In genomic region chr9:59087112-59087511, GRCm38 (mm10) we compare ENCODE assay signal across 24 mouse cellular contexts. TPM values are rescaled to one million over a fixed set of nuclear protein-coding genes. Genes with fewer than 3 reads are reported as not detected.
DNase-seq lines count a peak whose midpoint lies in the region; ATAC-seq lines count a peak whose summit lies in the region.
"Had no signal": no experiment of that assay in that cellular context is flagged by ENCODE, and none has a peak within 500 bp of the region (broad histone marks: within the 10 kb centered on the region; RNA-seq: fewer than 3 reads in every experiment).

No protein-coding gene starts in this region.

- no peak overlapping the region for H3K9ac ChIP-seq in limb, embryonic 11.5 days (ENCODE audit: low read length)
- no peak overlapping the region for H3K9ac ChIP-seq in limb, embryonic 15.5 days
- H3K9ac ChIP-seq: embryonic facial prominence, embryonic 12.5 days; forebrain, embryonic 15.5 days; hindbrain, embryonic 13.5 days; intestine, embryonic 15.5 days; midbrain, embryonic 13.5 days; neural tube, embryonic 13.5 days had no signal

- H3K9me3 ChIP-seq in limb, embryonic 11.5 days (ENCODE audit: control insufficient read depth, low read length) = no peaks in the 10 kb centered on the region
- no peaks in the 10 kb centered on the region for H3K9me3 ChIP-seq in limb, embryonic 10.5 days (replicated peaks)
- no peaks in the 10 kb centered on the region for H3K9me3 ChIP-seq in limb, embryonic 15.5 days
- H3K9me3 ChIP-seq: embryonic facial prominence, embryonic 12.5 days; forebrain, embryonic 15.5 days; hindbrain, embryonic 13.5 days; intestine, embryonic 15.5 days; midbrain, embryonic 13.5 days; neural tube, embryonic 13.5 days had no signal

- ATAC-seq in limb, embryonic 11.5 days (ENCODE audit: insufficient number of reproducible peaks, low FRiP score, low TSS enrichment, low read depth) = no peak
- no peak for ATAC-seq in limb, embryonic 15.5 days (ENCODE audit: insufficient number of reproducible peaks, low FRiP score, low TSS enrichment, low read depth)
- no peak for ATAC-seq in inflammation-experienced regulatory T-cells, adult 6 months
- ATAC-seq: activated CD4-positive, CD25-positive, alpha-beta regulatory T cell, adult 4 months; CD4-positive, CD25-positive, alpha-beta regulatory T cell, adult 4 months; forebrain, embryonic 15.5 days; intestine, embryonic 15.5 days; midbrain, embryonic 13.5 days had no signal

- peak; percentile 25 for DNase-seq in adrenal gland, adult 2 months
- no peak for DNase-seq in adrenal gland, postnatal 25 days
- peak; percentile 84 for DNase-seq in heart, adult 11 months
- no peak for DNase-seq in heart, postnatal 36 days
- DNase-seq in limb, embryonic 11.5 days (ENCODE audit: low spot score) = peak; percentile 29
- no peak for DNase-seq in limb, embryonic 10.5 days (ENCODE audit: low spot score)
- DNase-seq: cerebellum, adult 8-10 months; heart, postnatal 10 days; kidney, postnatal 25 days; left cerebral cortex, postnatal 4 days; lung, adult 18-20 months; lung, postnatal 14 days; thymus, adult 2 months had no signal

- no peak overlapping the region for H3K4me3 ChIP-seq in limb, embryonic 11.5 days (ENCODE audit: low read depth, low read length)
- no peak overlapping the region for H3K4me3 ChIP-seq in limb, embryonic 10.5 days
- no peak overlapping the region for H3K4me3 ChIP-seq in limb, embryonic 15.5 days
- H3K4me3 ChIP-seq: embryonic facial prominence, embryonic 12.5 days; forebrain, embryonic 15.5 days; hindbrain, embryonic 13.5 days; intestine, embryonic 15.5 days; left cerebral cortex, adult 2 months; midbrain, embryonic 13.5 days; neural tube, embryonic 13.5 days had no signal

- H3K36me3 ChIP-seq in limb, embryonic 11.5 days (ENCODE audit: control insufficient read depth, insufficient read depth, low read length) = no peaks in the 10 kb centered on the region
- no peaks in the 10 kb centered on the region for H3K36me3 ChIP-seq in limb, embryonic 10.5 days
- no peaks in the 10 kb centered on the region for H3K36me3 ChIP-seq in limb, embryonic 15.5 days
- H3K36me3 ChIP-seq: embryonic facial prominence, embryonic 12.5 days; forebrain, embryonic 15.5 days; hindbrain, embryonic 13.5 days; intestine, embryonic 15.5 days; midbrain, embryonic 13.5 days; neural tube, embryonic 13.5 days had no signal

- H3K4me2 ChIP-seq in limb, embryonic 11.5 days (ENCODE audit: low read depth, severe bottlenecking) = no peak overlapping the region
- H3K4me2 ChIP-seq in limb, embryonic 15.5 days = peak overlapping the region; percentile 10; the same call in 1 of the 2 replicates
- H3K4me2 ChIP-seq: embryonic facial prominence, embryonic 12.5 days; forebrain, embryonic 15.5 days; hindbrain, embryonic 13.5 days; intestine, embryonic 15.5 days; midbrain, embryonic 13.5 days; neural tube, embryonic 13.5 days had no signal

- H3K27ac ChIP-seq in limb, embryonic 11.5 days (replicated peaks; ENCODE audit: low read depth, low read length) = peak overlapping the region; percentile 26; the same call in 1 of the 2 replicates
- H3K27ac ChIP-seq in limb, embryonic 10.5 days = no peak overlapping the region
- 0 out of 2 replicates have a peak overlapping the region, but pooled peaks have one; percentile 5 for H3K27ac ChIP-seq in limb, embryonic 15.5 days
- H3K27ac ChIP-seq: embryonic facial prominence, embryonic 12.5 days; forebrain, embryonic 15.5 days; hindbrain, embryonic 13.5 days; intestine, embryonic 15.5 days; left cerebral cortex, adult 2 months; midbrain, embryonic 13.5 days; neural tube, embryonic 13.5 days had no signal

- peaks cover 5% of the 10 kb centered on the region; the same call in 1 of the 2 replicates for H3K4me1 ChIP-seq in limb, embryonic 11.5 days (ENCODE audit: control insufficient read depth, insufficient read depth, low read length)
- peaks cover 17% of the 10 kb centered on the region for H3K4me1 ChIP-seq in limb, embryonic 10.5 days
- peaks cover 13% of the 10 kb centered on the region; the same call in 1 of the 2 replicates for H3K4me1 ChIP-seq in limb, embryonic 15.5 days
- H3K4me1 ChIP-seq: forebrain, embryonic 15.5 days; hindbrain, embryonic 13.5 days; midbrain, embryonic 13.5 days had no signal

- no peaks in the 10 kb centered on the region for H3K27me3 ChIP-seq in limb, embryonic 11.5 days (ENCODE audit: control insufficient read depth, insufficient read depth, low read length)
- H3K27me3 ChIP-seq in limb, embryonic 10.5 days (ENCODE audit: low read depth, poor library complexity, severe bottlenecking) = no peaks in the 10 kb centered on the region
- no peaks in the 10 kb centered on the region for H3K27me3 ChIP-seq in limb, embryonic 15.5 days
- H3K27me3 ChIP-seq: embryonic facial prominence, embryonic 12.5 days; forebrain, embryonic 15.5 days; hindbrain, embryonic 13.5 days; intestine, embryonic 15.5 days; midbrain, embryonic 13.5 days; neural tube, embryonic 13.5 days had no signal

- intact Hi-C loops in heart, postnatal 36 days (cut with DNase I) = no loop called here

- 32% methylated on average over 9 of the region's 9 CpGs for WGBS in limb, embryonic 11.5 days
- WGBS in limb, embryonic 10.5 days = 53% methylated on average over 9 of the region's 9 CpGs
- WGBS in limb, embryonic 15.5 days = 28% methylated on average over 9 of the region's 9 CpGs

RNA-seq across cellular contexts. Expression of gene Neo1, which starts 50.9 kb away (rescaled TPM):
- total RNA-seq in adrenal gland, adult 2 months (2021) = 10 to 100 TPM; 46.6 to 65.6 TPM
- 24.3 and 26.1 TPM in 2 replicates for polyA plus RNA-seq in adrenal gland, adult 2 months (2012; rRNA removed)
- 56.7 and 63.5 TPM in 2 replicates for total RNA-seq in adrenal gland, postnatal 25 days (2021)
- total RNA-seq in heart, postnatal 36 days (2021) = 10 to 100 TPM; 45.1 to 54.8 TPM
- polyA plus RNA-seq in limb, embryonic 11.5 days (2014; fragmentation: Nextera tagmentation; extraction: Ambion mirVana) = 43.2 and 44.7 TPM in 2 replicates
- polyA plus RNA-seq in limb, embryonic 10.5 days (2016; fragmentation: Nextera tagmentation; extraction: Ambion mirVana) = 27.3 and 37.2 TPM in 2 replicates
- polyA plus RNA-seq in limb, embryonic 15.5 days (2015; fragmentation: Nextera tagmentation; extraction: Ambion mirVana) = 34.2 and 45.1 TPM in 2 replicates
- under 1 TPM in 1 of 3 experiments, not detected in 2; 0.05 TPM for polyA plus RNA-seq in inflammation-experienced regulatory T-cells, adult 6 months (2017; shearing (Covaris generic))
- polyA plus RNA-seq: activated CD4-positive, CD25-positive, alpha-beta regulatory T cell, adult 4 months had no signal

Comparison
In these comparisons a context has a peak if more than half of its experiments do, and no peak if none do; other contexts are left out.
1. DNase-seq: peak in adrenal gland, adult 2 months (single experiment), heart, adult 11 months (single experiment) and limb, embryonic 11.5 days (single experiment); none in adrenal gland, postnatal 25 days (single experiment), heart, postnatal 36 days (0 of 2) and limb, embryonic 10.5 days (single experiment).
2. RNA of gene Neo1, which starts 50.9 kb away (polyA plus RNA-seq): 34.2 to 45.1 TPM in limb, embryonic 15.5 days, 43.2 to 44.7 TPM in limb, embryonic 11.5 days, 27.3 to 37.2 TPM in limb, embryonic 10.5 days and 24.3 to 26.1 TPM in adrenal gland, adult 2 months; 0.05 TPM in inflammation-experienced regulatory T-cells, adult 6 months; every median in the first group is over 10 times any median in the second.